Mouse (Mus musculus) ES-Bruce4 (cell line): ENCODE results near the gene Ryr3. TPM values are rescaled to one million over a fixed set of nuclear protein-coding genes. Genes with fewer than 3 reads are reported as not detected.

Experiments
- H3K27ac ChIP-seq: 2 replicates; pipeline ENCODE4 v1.5.1; 2012; ENCODE audit warnings: low read length, inconsistent platforms; ENCODE audit not compliant: insufficient read depth
- H3K27me3 ChIP-seq: 2 replicates; pipeline ENCODE4 v1.6.1; 2012; ENCODE audit warnings: mild to moderate bottlenecking, low read length, inconsistent platforms; ENCODE audit not compliant: control insufficient read depth, poor library complexity, insufficient read depth, severe bottlenecking
- H3K36me3 ChIP-seq: 2 replicates; pipeline ENCODE4 v1.6.1; 2012; ENCODE audit warnings: inconsistent platforms, mild to moderate bottlenecking, low read length, moderate library complexity; ENCODE audit not compliant: control insufficient read depth, poor library complexity, insufficient read depth, severe bottlenecking
- H3K4me1 ChIP-seq: one replicate; pipeline ENCODE4 v1.8.1; 2011; ENCODE audit warnings: low read length; ENCODE audit not compliant: control insufficient read depth, insufficient read depth
- H3K4me3 ChIP-seq: 2 replicates; pipeline ENCODE4 v1.5.1; 2011; ENCODE audit warnings: low read depth, mild to moderate bottlenecking, low read length
- H3K9ac ChIP-seq: 2 replicates; pipeline ENCODE4 v1.6.1; 2012; ENCODE audit warnings: low read depth, mild to moderate bottlenecking, inconsistent platforms; ENCODE audit not compliant: poor library complexity, severe bottlenecking
- H3K9me3 ChIP-seq: replicated peaks from 2 replicates; pipeline ENCODE4 v1.6.1; 2012; ENCODE audit warnings: mild to moderate bottlenecking, low read length, inconsistent platforms; ENCODE audit not compliant: control insufficient read depth, poor library complexity, insufficient read depth, severe bottlenecking
- CTCF ChIP-seq: IDR thresholded peaks from one replicate; pipeline ENCODE4 v1.8.1; 2011; ENCODE audit warnings: low read depth, low read length
- EP300 ChIP-seq: IDR thresholded peaks from 2 replicates; pipeline ENCODE4 v1.6.1; 2011; ENCODE audit warnings: low read depth, low read length; ENCODE audit not compliant: insufficient read depth
- POLR2A ChIP-seq: IDR thresholded peaks from one replicate; pipeline ENCODE4 v1.8.1; 2011; ENCODE audit warnings: low read length; ENCODE audit not compliant: insufficient read depth
- polyA plus RNA-seq: library from polyadenylated mRNA; stranded (reverse); fragments of >200 nt; gene quantifications from 2 replicates; pipeline ENCODE4 v1.2.4, GENCODE M21; 2011; ENCODE audit warnings: low read depth; ENCODE audit not compliant: missing spikeins, insufficient read depth, insufficient read length

The Ryr3 gene
- polyA plus RNA-seq, 1 experiment = 0.06 TPM

- Histone ChIP-seq H3K27me3 (no peaks in the 10 kb centered on the region), H3K9me3 (no peaks in the 10 kb centered on the region), H3K4me3 (no peak overlapping the region), H3K27ac (no peak overlapping the region), H3K36me3 (no peaks in the 10 kb centered on the region), H3K4me1 (no peaks in the 10 kb centered on the region), H3K9ac (no peak overlapping the region)
- no peak for TF ChIP-seq POLR2A
- TF ChIP-seq EP300 = no peak
- no peak for TF ChIP-seq CTCF
Measured at GRCm38 (mm10) chr2:112758732-112759131, 458.2 kb downstream of the Ryr3 start.

GRCm38 (mm10) chr2:112753316-112753715 lies 463.6 kb downstream of the Ryr3 start:
- no peaks in the 10 kb centered on the region for H3K4me1 ChIP-seq
- no peak for TF ChIP-seq EP300
- no peak for TF ChIP-seq POLR2A
- no peak for TF ChIP-seq CTCF
- no peak overlapping the region for H3K4me3 ChIP-seq
- no peak overlapping the region for H3K27ac ChIP-seq
- no peaks in the 10 kb centered on the region for H3K9me3 ChIP-seq
- H3K9ac ChIP-seq = no peak overlapping the region
- no peaks in the 10 kb centered on the region for H3K27me3 ChIP-seq
- H3K36me3 ChIP-seq = no peaks in the 10 kb centered on the region

GRCm38 (mm10) chr2:112751416-112751815 lies 465.5 kb downstream of the Ryr3 start:
- no peaks in the 10 kb centered on the region for H3K9me3 ChIP-seq
- TF ChIP-seq POLR2A = no peak
- TF ChIP-seq EP300 = no peak
- no peak for TF ChIP-seq CTCF
- H3K36me3 ChIP-seq = no peaks in the 10 kb centered on the region
- no peak overlapping the region for H3K4me3 ChIP-seq
- no peaks in the 10 kb centered on the region for H3K27me3 ChIP-seq
- no peaks in the 10 kb centered on the region for H3K4me1 ChIP-seq
- no peak overlapping the region for H3K9ac ChIP-seq
- no peak overlapping the region for H3K27ac ChIP-seq

DNA sequence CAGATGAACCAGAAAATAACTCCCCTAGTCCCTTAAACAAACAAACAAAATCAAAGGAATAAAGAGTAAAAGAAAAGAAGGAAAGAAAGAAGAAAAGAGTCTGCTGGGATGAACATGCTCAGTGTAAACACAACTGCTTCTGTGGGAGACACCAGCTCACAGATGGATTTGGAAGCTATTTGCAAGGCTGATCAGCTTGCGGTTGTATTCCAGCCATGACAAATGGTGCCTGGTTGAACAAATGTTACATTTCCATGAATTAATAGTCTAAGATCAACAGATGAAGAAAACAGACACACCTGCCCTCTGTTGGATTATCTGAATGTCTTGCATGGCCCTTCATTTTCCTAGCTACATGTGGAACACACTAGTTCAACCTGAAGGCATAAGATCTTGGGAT lies 468.4 kb downstream of the Ryr3 start:
- H3K4me1 ChIP-seq = no peaks in the 10 kb centered on the region
- H3K9ac ChIP-seq = no peak overlapping the region
- TF ChIP-seq POLR2A = no peak
- TF ChIP-seq EP300 = no peak
- no peak for TF ChIP-seq CTCF
- no peaks in the 10 kb centered on the region for H3K9me3 ChIP-seq
- no peak overlapping the region for H3K4me3 ChIP-seq
- no peaks in the 10 kb centered on the region for H3K27me3 ChIP-seq
- no peaks in the 10 kb centered on the region for H3K36me3 ChIP-seq
- H3K27ac ChIP-seq = no peak overlapping the region

- H3K4me3 ChIP-seq = no peak overlapping the region
- H3K9me3 ChIP-seq = no peaks in the 10 kb centered on the region; the same call in 1 of the 2 replicates
- no peak for TF ChIP-seq POLR2A
- no peaks in the 10 kb centered on the region for H3K36me3 ChIP-seq
- no peaks in the 10 kb centered on the region for H3K4me1 ChIP-seq
- H3K27ac ChIP-seq = no peak overlapping the region
- no peak overlapping the region for H3K9ac ChIP-seq
- H3K27me3 ChIP-seq = no peaks in the 10 kb centered on the region
Measured at GRCm38 (mm10) chr2:112732942-112733341, 484.0 kb downstream of the Ryr3 start.

DNA sequence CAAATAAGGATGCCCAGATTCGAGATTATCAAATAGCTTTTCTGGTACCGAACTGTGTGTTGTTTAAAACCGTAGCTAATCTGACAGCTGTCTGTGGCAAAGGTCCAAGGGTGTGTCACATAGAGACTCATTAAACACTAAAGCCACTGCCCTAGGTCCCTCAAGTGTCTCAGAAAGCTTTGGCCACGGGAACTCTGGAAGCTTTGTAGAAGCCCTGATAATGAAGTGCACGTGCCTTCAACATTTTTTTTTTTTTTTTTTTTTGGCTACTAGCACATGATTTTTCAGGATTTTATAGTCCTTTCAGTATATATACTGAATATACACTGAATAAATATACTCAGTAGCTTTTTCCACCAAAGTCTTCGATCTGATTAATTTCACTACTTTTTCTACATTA lies 489.1 kb downstream of the Ryr3 start:
- Histone ChIP-seq H3K9me3 (no peaks in the 10 kb centered on the region; the same call in 1 of the 2 replicates), H3K36me3 (no peaks in the 10 kb centered on the region), H3K27ac (no peak overlapping the region), H3K4me3 (no peak overlapping the region), H3K9ac (no peak overlapping the region), H3K27me3 (no peaks in the 10 kb centered on the region), H3K4me1 (no peaks in the 10 kb centered on the region)
- TF ChIP-seq EP300 (no peak), CTCF (no peak), POLR2A (no peak)
